Mouse (Mus musculus) embryonic facial prominence, embryonic 14.5 days (tissue): ENCODE data around the gene Olfr313. TPM values are rescaled to one million over a fixed set of nuclear protein-coding genes. Genes with fewer than 3 reads are reported as not detected.
"Not testable (repeated sequence)": the region's sequence is repeated elsewhere in the genome, so short reads cannot be mapped to it uniquely, and the experiment has no call there.

ENCODE experiments used
- ATAC-seq: fragments of 200-750 bp; cut with Nextera tagmentation; 2 replicates; pipeline ENCODE4 v1.8.0; 2017; ENCODE audit warnings: low read depth, moderate number of reproducible peaks, moderate TSS enrichment
- DNase-seq: peaks from one replicate; pipeline ENCODE4 v3.0.0-alpha.2; 2015; ENCODE audit warnings: low spot score
- H3K27ac ChIP-seq: fragments of 300-500 bp; sonication (generic); replicated peaks from 2 replicates; pipeline ENCODE4 v1.5.1; 2014; ENCODE audit warnings: low read depth, mild to moderate bottlenecking, low read length, moderate library complexity
- H3K27me3 ChIP-seq: fragments of 300-500 bp; sonication (generic); replicated peaks from 2 replicates; pipeline ENCODE4 v1.6.1; 2014; ENCODE audit warnings: low read length; ENCODE audit not compliant: control insufficient read depth, insufficient read depth
- H3K36me3 ChIP-seq: fragments of 300-500 bp; sonication (generic); 2 replicates; pipeline ENCODE4 v1.6.1; 2014; ENCODE audit warnings: low read length, mixed read lengths; ENCODE audit not compliant: control insufficient read depth, insufficient read depth
- H3K4me1 ChIP-seq: fragments of 300-500 bp; sonication (generic); 2 replicates; pipeline ENCODE4 v1.6.1; 2014; ENCODE audit warnings: antibody characterized with exemption, low read length; ENCODE audit not compliant: control insufficient read depth, insufficient read depth
- H3K4me2 ChIP-seq: fragments of 300-500 bp; sonication (generic); 2 replicates; pipeline ENCODE4 v1.6.1; 2014; ENCODE audit warnings: low read depth, mild to moderate bottlenecking, low read length, moderate library complexity, mixed read lengths
- H3K4me3 ChIP-seq: fragments of 300-500 bp; sonication (generic); 2 replicates; pipeline ENCODE4 v1.5.1; 2014; ENCODE audit warnings: low read depth, mild to moderate bottlenecking, low read length
- H3K9ac ChIP-seq: fragments of 300-500 bp; sonication (generic); 2 replicates; pipeline ENCODE4 v1.6.1; 2014; ENCODE audit warnings: low read depth, mild to moderate bottlenecking, low read length, moderate library complexity, mixed read lengths
- H3K9me3 ChIP-seq: fragments of 300-500 bp; sonication (generic); 2 replicates; pipeline ENCODE4 v1.6.1; 2016; ENCODE audit warnings: low read length; ENCODE audit not compliant: control insufficient read depth
- WGBS: fragments of 180-500 bp; shearing (Covaris S2); extraction: QIAGEN DNeasy Blood & Tissue Kit; methylation state at CpG from one replicate; pipeline ENCODE4 v1.1.7; 2014; 5-methylcytosine and 5-hydroxymethylcytosine counted together
- polyA plus RNA-seq: library from polyadenylated mRNA; unstranded; fragments of >200 nt; fragmentation: Nextera tagmentation; extraction: Ambion mirVana; gene quantifications from 2 replicates; pipeline ENCODE4 v1.2.1, GENCODE M21; 2014

The Olfr313 gene
- polyA plus RNA-seq, 1 experiment from 2014 or later: 0.07 TPM

DNA sequence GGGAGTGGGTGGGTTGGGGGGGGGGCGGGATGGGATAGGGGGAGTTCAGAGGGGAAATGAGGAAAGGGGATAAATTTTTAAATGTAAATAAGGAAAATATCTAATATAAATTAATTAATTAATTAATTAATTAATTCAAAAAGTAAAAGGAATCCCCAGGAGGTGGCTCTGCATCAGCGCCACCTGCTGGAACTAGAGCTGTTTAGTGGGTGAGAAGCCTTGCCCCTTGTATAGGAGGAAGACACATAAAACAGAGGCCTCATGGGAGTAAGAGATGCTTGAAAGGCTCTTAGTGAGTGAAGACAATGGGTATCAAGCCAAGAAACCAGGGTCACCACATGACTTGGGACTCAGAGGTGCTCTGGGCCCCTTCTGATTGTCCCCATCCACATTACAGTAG is 18.9 kb upstream of the Olfr313 start:
- ATAC-seq (no peak), DNase-seq (no peak)
- no peak overlapping the region for H3K9ac ChIP-seq
- H3K9me3 ChIP-seq: no peaks in the 10 kb centered on the region
- no peak overlapping the region for H3K4me2 ChIP-seq
- no peaks in the 10 kb centered on the region for H3K36me3 ChIP-seq
- H3K4me3 ChIP-seq: no peak overlapping the region
- WGBS: 83% methylated on average over 2 of the region's 2 CpGs
- H3K27ac ChIP-seq: no peak overlapping the region
- H3K4me1 ChIP-seq: no peaks in the 10 kb centered on the region
- no peaks in the 10 kb centered on the region for H3K27me3 ChIP-seq

DNA sequence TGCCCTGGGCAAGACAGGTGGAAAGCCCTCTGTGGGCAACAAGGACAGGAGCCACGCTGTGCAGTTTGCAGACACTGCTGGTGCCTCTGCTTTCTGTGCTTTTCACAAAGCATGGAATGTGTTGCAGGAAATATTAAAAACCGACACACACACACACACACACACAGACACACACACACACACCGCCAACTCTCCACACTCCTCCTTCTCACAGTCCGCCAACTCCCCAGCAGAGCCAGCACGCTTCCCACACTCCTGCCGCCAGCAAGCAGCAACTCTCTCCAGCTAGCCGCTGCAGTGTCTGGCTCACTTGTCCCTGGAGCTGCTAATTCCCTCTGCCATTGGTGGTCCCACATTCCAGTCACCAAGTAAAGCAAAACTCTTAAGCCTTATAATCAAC is 17.9 kb upstream of the Olfr313 start:
- Histone ChIP-seq H3K4me3 (no peak overlapping the region), H3K36me3 (no peaks in the 10 kb centered on the region), H3K4me2 (no peak overlapping the region), H3K4me1 (no peaks in the 10 kb centered on the region), H3K9me3 (no peaks in the 10 kb centered on the region), H3K9ac (no peak overlapping the region), H3K27me3 (no peaks in the 10 kb centered on the region), H3K27ac (no peak overlapping the region)
- DNase-seq (no peak), ATAC-seq (no peak)
- WGBS: 68% methylated on average over 7 of the region's 7 CpGs

DNA sequence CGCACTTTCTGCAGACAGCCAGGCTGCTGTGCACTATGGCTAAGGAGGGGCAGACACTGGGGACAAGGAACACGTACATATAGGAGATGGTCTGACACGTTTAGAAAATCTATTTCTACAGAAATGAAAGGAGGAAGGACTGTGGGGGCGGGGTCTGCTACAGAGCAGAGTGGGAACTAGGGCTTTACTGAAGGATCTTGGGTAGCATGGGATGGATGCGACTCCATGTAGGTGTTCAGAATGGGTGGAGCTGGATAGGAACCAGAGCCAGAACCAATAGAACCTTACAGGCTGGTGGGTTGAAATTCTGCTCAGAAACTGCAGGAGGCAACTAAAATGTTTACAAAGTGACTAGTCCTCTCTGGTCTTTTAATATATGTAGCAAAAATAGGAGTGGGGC is 15.1 kb upstream of the Olfr313 start:
- no peak overlapping the region for H3K27ac ChIP-seq
- ATAC-seq (no peak), DNase-seq (no peak)
- no peaks in the 10 kb centered on the region for H3K36me3 ChIP-seq
- WGBS: 70% methylated on average over 5 of the region's 5 CpGs
- H3K9ac ChIP-seq: no peak overlapping the region
- no peaks in the 10 kb centered on the region for H3K4me1 ChIP-seq
- no peaks in the 10 kb centered on the region for H3K9me3 ChIP-seq
- no peaks in the 10 kb centered on the region for H3K27me3 ChIP-seq
- no peak overlapping the region for H3K4me3 ChIP-seq
- no peak overlapping the region for H3K4me2 ChIP-seq

DNA sequence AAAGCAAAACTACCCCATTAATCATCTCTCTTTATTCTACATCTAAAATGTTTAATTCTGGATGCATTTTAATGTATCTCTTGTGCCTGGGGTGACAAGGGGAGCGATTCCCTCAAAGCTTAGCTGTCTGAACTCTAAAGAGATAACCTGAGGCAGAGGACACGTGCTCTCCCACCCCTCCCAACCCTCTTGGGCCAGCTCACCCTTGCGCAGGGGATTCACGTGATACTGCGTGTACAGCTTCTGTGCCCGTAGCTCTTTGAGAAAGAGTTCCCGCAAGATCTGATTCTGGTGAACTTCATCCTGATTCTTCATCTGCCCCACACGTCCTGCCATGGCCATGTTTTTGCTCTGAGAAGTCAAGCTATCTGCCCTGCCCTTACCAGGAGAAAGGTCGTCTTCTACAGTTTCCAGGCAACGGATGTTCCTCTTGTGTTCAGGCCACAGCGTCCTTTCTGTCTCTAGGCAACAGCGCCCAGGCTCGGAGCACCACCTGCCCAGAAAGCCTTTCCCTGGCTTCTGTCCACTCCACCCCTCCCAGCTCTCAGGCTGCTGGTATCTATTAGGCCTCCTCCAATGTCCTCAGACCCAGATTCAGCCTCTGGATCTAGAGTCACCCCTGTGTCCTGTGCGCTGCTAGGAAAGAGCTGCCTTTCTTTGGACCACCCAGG is 13.1 kb upstream of the Olfr313 start, which contains the start of gene Fam183b:
Gene Fam183b (minus strand): TSS at position 403 of the 671 bp plus-strand sequence.
- Histone ChIP-seq H3K9me3 (no peaks in the 10 kb centered on the region), H3K27ac (no peak within 1 kb of the TSS), H3K4me2 (0 out of 2 replicates have a peak within 1 kb of the TSS, but pooled peaks have one; percentile 10), H3K4me3 (no peak within 1 kb of the TSS), H3K4me1 (no peaks in the 10 kb centered on the region), H3K9ac (no peak within 1 kb of the TSS), H3K36me3 (no peaks in the 10 kb centered on the region), H3K27me3 (no peaks in the 10 kb centered on the region)
- WGBS: 26% methylated on average over 14 of the region's 14 CpGs
- DNase-seq (peak; percentile 36), ATAC-seq (peak; percentile 62; the same call in 1 of the 2 replicates)

- WGBS: 72% methylated on average over 4 of the region's 4 CpGs
- no peaks in the 10 kb centered on the region for H3K27me3 ChIP-seq
- H3K36me3 ChIP-seq: no peaks in the 10 kb centered on the region
- ATAC-seq (no peak), DNase-seq (no peak)
- H3K9me3 ChIP-seq: no peaks in the 10 kb centered on the region
- no peak overlapping the region for H3K4me3 ChIP-seq
- no peak overlapping the region for H3K4me2 ChIP-seq
- H3K4me1 ChIP-seq: no peaks in the 10 kb centered on the region
- H3K27ac ChIP-seq: no peak overlapping the region
- H3K9ac ChIP-seq: no peak overlapping the region
Observed at GRCm38 (mm10) chr11:58803871-58804270, 10.9 kb upstream of the Olfr313 start.

GRCm38 (mm10) chr11:58804393-58804792 is 10.4 kb upstream of the Olfr313 start:
- H3K27ac ChIP-seq: no peak overlapping the region
- 74% methylated on average over 2 of the region's 2 CpGs for WGBS
- no peak overlapping the region for H3K4me3 ChIP-seq
- no peaks in the 10 kb centered on the region for H3K27me3 ChIP-seq
- no peaks in the 10 kb centered on the region for H3K9me3 ChIP-seq
- no peaks in the 10 kb centered on the region for H3K4me1 ChIP-seq
- H3K36me3 ChIP-seq: no peaks in the 10 kb centered on the region
- ATAC-seq (no peak), DNase-seq (no peak)
- H3K9ac ChIP-seq: no peak overlapping the region
- no peak overlapping the region for H3K4me2 ChIP-seq

GRCm38 (mm10) chr11:58812001-58812400 is 2.8 kb upstream of the Olfr313 start:
- H3K4me1 ChIP-seq: no peaks in the 10 kb centered on the region
- no peak for DNase-seq
- no peak overlapping the region for H3K27ac ChIP-seq
- no peak for ATAC-seq
- H3K36me3 ChIP-seq: no peaks in the 10 kb centered on the region
- H3K9ac ChIP-seq: no peak overlapping the region
- no peaks in the 10 kb centered on the region for H3K9me3 ChIP-seq
- H3K27me3 ChIP-seq: no peaks in the 10 kb centered on the region
- H3K4me2 ChIP-seq: no peak overlapping the region
- WGBS: 5% methylated on average over 1 of the region's 1 CpGs
- no peak overlapping the region for H3K4me3 ChIP-seq

GRCm38 (mm10) chr11:58815676-58816075 is 876 bp downstream of the Olfr313 start:
- H3K9me3 ChIP-seq: no peaks in the 10 kb centered on the region
- no peaks in the 10 kb centered on the region for H3K36me3 ChIP-seq
- ATAC-seq (no peak), DNase-seq (no peak)
- no peak overlapping the region for H3K4me3 ChIP-seq
- H3K9ac ChIP-seq: no peak overlapping the region
- H3K27me3 ChIP-seq: no peaks in the 10 kb centered on the region
- no peak overlapping the region for H3K27ac ChIP-seq
- WGBS: 83% methylated on average over 1 of the region's 1 CpGs
- H3K4me2 ChIP-seq: no peak overlapping the region
- H3K4me1 ChIP-seq: no peaks in the 10 kb centered on the region

DNA sequence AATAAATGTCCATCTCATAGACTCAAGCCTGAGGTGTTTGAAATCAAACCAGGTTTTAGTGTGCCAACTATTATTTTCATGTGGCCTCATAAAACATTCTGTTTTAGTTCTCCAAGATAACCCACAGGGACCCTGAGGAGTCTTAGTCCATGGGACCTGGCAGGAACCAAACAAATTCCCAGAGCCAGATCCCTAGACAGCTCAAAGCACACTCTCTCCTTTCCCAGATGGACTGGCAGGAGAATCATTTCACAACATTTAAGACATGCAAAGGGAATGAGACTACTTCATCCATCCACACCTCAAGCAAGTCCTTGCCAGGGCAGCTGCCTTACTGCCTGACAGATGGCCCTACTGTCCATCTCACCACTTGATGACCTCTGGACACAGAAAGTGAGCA is 14.1 kb downstream of the Olfr313 start, which contains the start of gene Olfr312:
Gene Olfr312 (plus strand): TSS at position 301 of the 400 bp plus-strand sequence.
- H3K4me2 ChIP-seq, H3K4me1 ChIP-seq, H3K27ac ChIP-seq, DNase-seq, H3K4me3 ChIP-seq, H3K9ac ChIP-seq, H3K36me3 ChIP-seq, H3K9me3 ChIP-seq, ATAC-seq, H3K27me3 ChIP-seq: not testable (repeated sequence)
